16 mouse cellular contexts compared by ENCODE assay signal in the genomic region with DNA sequence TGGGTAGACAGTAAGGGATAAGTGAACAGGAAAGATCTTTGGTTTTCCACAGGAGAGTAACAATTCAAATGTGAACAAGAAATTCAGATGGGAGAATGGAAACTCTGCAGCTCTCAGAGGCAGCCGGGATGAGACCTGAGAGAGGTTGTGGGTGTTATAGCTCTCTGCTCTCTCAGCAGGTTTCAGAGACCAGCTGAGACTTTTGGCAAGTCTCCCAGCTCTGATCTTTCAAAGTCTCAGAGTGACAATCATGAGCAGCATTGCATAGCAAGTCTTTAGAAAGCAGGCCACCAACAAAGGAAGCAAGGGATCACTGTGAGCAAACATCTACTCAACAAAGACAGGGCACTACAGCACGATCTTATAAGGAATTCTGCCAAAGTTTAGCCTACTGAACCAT.
DNase-seq lines count a peak whose midpoint lies in the region; ATAC-seq and TF ChIP-seq lines count a peak whose summit lies in the region.
"Had no signal": no experiment of that assay in that cellular context is flagged by ENCODE, and none has a peak within 500 bp of the region (broad histone marks: within the 10 kb centered on the region; RNA-seq: fewer than 3 reads in every experiment).

No protein-coding gene starts in this region.

- no peak overlapping the region for H3K9ac ChIP-seq in forebrain, postnatal 0 days
- no peak overlapping the region for H3K9ac ChIP-seq in forebrain, embryonic 16.5 days (replicated peaks; ENCODE audit: low read depth, low read length)
- H3K9ac ChIP-seq: intestine, embryonic 15.5 days; kidney, embryonic 15.5 days had no signal

- no peak for TF ChIP-seq CTCF in forebrain, postnatal 0 days (IDR thresholded peaks at IDR 0.05; ENCODE audit: low read depth)

- H3K4me1 ChIP-seq in forebrain, postnatal 0 days (ENCODE audit: insufficient read depth): no peaks in the 10 kb centered on the region
- H3K4me1 ChIP-seq in forebrain, embryonic 16.5 days (replicated peaks; ENCODE audit: control insufficient read depth, insufficient read depth, low read length): no peaks in the 10 kb centered on the region
- H3K4me1 ChIP-seq: intestine, embryonic 15.5 days; kidney, embryonic 15.5 days had no signal

- no peaks in the 10 kb centered on the region for H3K9me3 ChIP-seq in forebrain, postnatal 0 days (ENCODE audit: low read length)
- no peaks in the 10 kb centered on the region for H3K9me3 ChIP-seq in forebrain, embryonic 16.5 days (ENCODE audit: control insufficient read depth, low read length)
- H3K9me3 ChIP-seq: intestine, embryonic 15.5 days; kidney, embryonic 15.5 days had no signal

- no peaks in the 10 kb centered on the region for H3K27me3 ChIP-seq in forebrain, postnatal 0 days (ENCODE audit: insufficient read depth, low read length)
- no peaks in the 10 kb centered on the region for H3K27me3 ChIP-seq in forebrain, embryonic 16.5 days (replicated peaks; ENCODE audit: control insufficient read depth, insufficient read depth, low read length)
- H3K27me3 ChIP-seq: intestine, embryonic 15.5 days; kidney, embryonic 15.5 days had no signal

- H3K36me3 ChIP-seq in forebrain, postnatal 0 days (ENCODE audit: insufficient read depth): no peaks in the 10 kb centered on the region
- no peaks in the 10 kb centered on the region for H3K36me3 ChIP-seq in forebrain, embryonic 16.5 days (ENCODE audit: control insufficient read depth, insufficient read depth)
- H3K36me3 ChIP-seq: intestine, embryonic 15.5 days; kidney, embryonic 15.5 days had no signal

- peak; percentile 12 for DNase-seq in forebrain, postnatal 0 days
- peak; percentile 2 for DNase-seq in kidney, postnatal 14 days
- DNase-seq in kidney, postnatal 10 days: no peak
- peak; percentile 16 to 25 for DNase-seq in right cerebral cortex, adult 2 months (ENCODE audit: low spot score in 2 of 2)
- no peak for DNase-seq in right cerebral cortex, postnatal 4 days
- no peak for DNase-seq in gastrocnemius, postnatal 14 days
- DNase-seq: adrenal gland, postnatal 36 days; cerebellum, postnatal 36 days; lung, adult 18-20 months; lung, postnatal 36 days had no signal

- 23% methylated on average over 2 of the region's 2 CpGs for WGBS in forebrain, postnatal 0 days
- 26% methylated on average over 2 of the region's 2 CpGs for WGBS in forebrain, embryonic 16.5 days

- no peak overlapping the region for H3K27ac ChIP-seq in forebrain, postnatal 0 days (ENCODE audit: low read depth, low read length)
- no peak overlapping the region for H3K27ac ChIP-seq in forebrain, embryonic 16.5 days (ENCODE audit: low read length)
- H3K27ac ChIP-seq: intestine, embryonic 15.5 days; kidney, embryonic 15.5 days had no signal

- H3K4me3 ChIP-seq in forebrain, postnatal 0 days (ENCODE audit: low read depth, low read length): no peak overlapping the region
- H3K4me3 ChIP-seq in forebrain, embryonic 16.5 days (replicated peaks; ENCODE audit: low read length): no peak overlapping the region
- H3K4me3 ChIP-seq: erythroblast, embryonic 14.5 days; intestine, embryonic 15.5 days; kidney, embryonic 15.5 days had no signal

- intact Hi-C loops in gastrocnemius, postnatal 14 days (cut with DNase I; ENCODE audit: low total_unique reads): no loop called here

- ATAC-seq in forebrain, postnatal 0 days: no peak
- no peak for ATAC-seq in forebrain, embryonic 16.5 days
- ATAC-seq: activated CD4-positive, CD25-positive, alpha-beta regulatory T cell, adult 4 months; intestine, embryonic 15.5 days; Patski had no signal

- H3K4me2 ChIP-seq in forebrain, postnatal 0 days (ENCODE audit: low read depth): no peak overlapping the region
- H3K4me2 ChIP-seq in forebrain, embryonic 16.5 days (ENCODE audit: low read length): no peak overlapping the region
- H3K4me2 ChIP-seq: intestine, embryonic 15.5 days; kidney, embryonic 15.5 days had no signal

Comparison
In these comparisons a context has a peak if more than half of its experiments do, and no peak if none do; other contexts are left out.
1. DNase-seq: peak in forebrain, postnatal 0 days (single experiment), kidney, postnatal 14 days (single experiment) and right cerebral cortex, adult 2 months (2 of 2); none in kidney, postnatal 10 days (single experiment), right cerebral cortex, postnatal 4 days (single experiment) and gastrocnemius, postnatal 14 days (single experiment).